Mouse (Mus musculus) erythroblast, embryonic 14.5 days (primary cell): ENCODE measurements at regions not wholly inside any gene's neighbourhood (a gene's known extent, or its start where the extent isn't known, plus 50 kb on each side); places are given as distances from the start of the nearest gene placed in this dataset.

Experiments used
- H3K27me3 ChIP-seq: 2 replicates; pipeline ENCODE4 v1.6.1; 2012; ENCODE audit warnings: inconsistent platforms; ENCODE audit not compliant: control insufficient read depth
- H3K36me3 ChIP-seq: 2 replicates; pipeline ENCODE4 v1.6.1; 2012; ENCODE audit warnings: mild to moderate bottlenecking, inconsistent platforms; ENCODE audit not compliant: control insufficient read depth
- H3K4me1 ChIP-seq: 2 replicates; pipeline ENCODE4 v1.6.1; 2012; ENCODE audit warnings: inconsistent platforms; ENCODE audit not compliant: control insufficient read depth
- H3K4me3 ChIP-seq: replicated peaks from 2 replicates; pipeline ENCODE3; 2012; ENCODE audit warnings: moderate library complexity, mild to moderate bottlenecking, inconsistent platforms
- H3K9me3 ChIP-seq: 2 replicates; pipeline ENCODE4 v1.6.1; 2012; ENCODE audit warnings: low read length, inconsistent platforms, mixed read lengths; ENCODE audit not compliant: control insufficient read depth
- GATA1 ChIP-seq: IDR thresholded peaks from 2 replicates; pipeline ENCODE4 v1.6.1; 2012; ENCODE audit warnings: low read length, inconsistent platforms, mixed read lengths
- TAL1 ChIP-seq: IDR thresholded peaks from 3 replicates; pipeline ENCODE4 v1.6.1; 2012; ENCODE audit warnings: low read length, inconsistent platforms, mixed read lengths

DNA sequence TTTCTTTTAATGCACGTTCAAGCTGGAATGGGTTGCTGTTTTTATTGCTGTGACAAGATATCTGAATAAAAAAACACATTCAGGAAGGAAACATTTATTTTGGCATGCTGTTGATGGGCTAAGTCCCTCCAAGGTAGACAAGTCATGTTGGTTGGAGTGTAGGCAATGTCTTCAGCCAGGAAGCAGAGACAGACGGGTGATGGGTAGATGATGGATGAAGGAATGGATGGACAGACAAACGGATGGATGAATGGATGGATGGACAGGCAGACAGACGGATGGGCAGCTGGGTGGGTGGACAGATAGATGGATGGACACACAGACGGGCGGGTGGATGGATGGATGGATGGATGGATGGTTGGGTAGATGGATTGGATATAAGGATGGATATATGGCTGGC lies 380.7 kb downstream of the Cbln4 start:
- Histone ChIP-seq H3K4me3 (no peak overlapping the region), H3K36me3 (no peaks in the 10 kb centered on the region), H3K9me3 (peaks cover 10% of the 10 kb centered on the region), H3K4me1 (no peaks in the 10 kb centered on the region), H3K27me3 (no peaks in the 10 kb centered on the region)
- TF ChIP-seq GATA1 (no peak), TAL1 (no peak)

DNA sequence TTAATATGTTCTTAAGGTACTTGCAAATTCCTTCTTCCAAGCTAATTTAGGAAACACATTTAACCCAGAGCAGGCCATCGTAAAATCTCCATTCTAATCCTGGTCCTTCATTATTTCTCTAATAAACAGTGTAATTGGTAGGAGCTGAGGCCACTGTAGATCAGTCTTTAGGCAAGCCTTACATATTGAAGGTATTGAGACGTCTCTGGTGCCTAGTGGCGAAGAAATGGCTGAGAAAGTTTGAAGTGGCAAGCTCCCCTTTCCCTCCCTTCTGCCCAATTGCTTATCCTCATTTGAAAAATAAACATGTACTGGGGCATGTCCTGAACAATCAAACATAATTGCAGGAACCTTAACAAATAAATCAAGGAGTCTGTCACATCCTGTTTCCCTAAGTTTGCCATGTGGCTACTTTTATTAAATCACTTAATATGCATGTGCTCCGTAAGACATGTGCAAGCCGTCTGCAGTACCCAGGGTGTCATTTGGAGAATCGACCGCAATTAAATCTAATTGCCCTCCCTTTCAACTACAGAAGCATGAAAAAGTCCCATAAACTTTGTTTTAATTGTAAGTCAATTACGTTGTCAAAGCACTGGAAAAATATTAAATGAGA lies 381.3 kb downstream of the Cbln4 start:
- TF ChIP-seq GATA1 (no peak), TAL1 (no peak)
- H3K27me3 ChIP-seq, result no peaks in the 10 kb centered on the region
- no peaks in the 10 kb centered on the region for H3K4me1 ChIP-seq
- no peaks in the 10 kb centered on the region for H3K36me3 ChIP-seq
- H3K9me3 ChIP-seq, result peaks cover 8% of the 10 kb centered on the region
- no peak overlapping the region for H3K4me3 ChIP-seq

DNA sequence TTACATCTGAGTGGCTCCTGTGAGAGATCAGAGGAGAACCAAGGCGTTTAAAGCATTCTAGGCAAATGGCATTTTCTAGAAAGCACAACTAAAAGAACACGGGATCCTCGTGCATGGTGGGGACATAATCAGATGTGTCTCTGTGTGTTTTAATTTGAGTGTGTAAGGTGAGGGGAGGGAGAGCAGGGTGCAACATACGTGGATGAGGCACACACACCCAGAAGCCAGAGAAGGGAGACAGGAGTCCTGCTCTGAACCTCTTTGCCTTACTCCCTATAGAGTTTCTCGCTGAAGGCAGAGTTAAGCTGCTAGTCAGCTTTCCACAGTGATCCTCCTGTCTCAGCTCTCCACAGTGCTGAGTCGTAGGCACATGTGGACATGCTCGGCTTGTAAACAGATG lies 386.1 kb downstream of the Cbln4 start:
- Histone ChIP-seq H3K27me3 (no peaks in the 10 kb centered on the region), H3K4me1 (no peaks in the 10 kb centered on the region), H3K4me3 (no peak overlapping the region), H3K9me3 (no peaks in the 10 kb centered on the region), H3K36me3 (no peaks in the 10 kb centered on the region)
- no peak for TF ChIP-seq GATA1
- TF ChIP-seq TAL1, result no peak

DNA sequence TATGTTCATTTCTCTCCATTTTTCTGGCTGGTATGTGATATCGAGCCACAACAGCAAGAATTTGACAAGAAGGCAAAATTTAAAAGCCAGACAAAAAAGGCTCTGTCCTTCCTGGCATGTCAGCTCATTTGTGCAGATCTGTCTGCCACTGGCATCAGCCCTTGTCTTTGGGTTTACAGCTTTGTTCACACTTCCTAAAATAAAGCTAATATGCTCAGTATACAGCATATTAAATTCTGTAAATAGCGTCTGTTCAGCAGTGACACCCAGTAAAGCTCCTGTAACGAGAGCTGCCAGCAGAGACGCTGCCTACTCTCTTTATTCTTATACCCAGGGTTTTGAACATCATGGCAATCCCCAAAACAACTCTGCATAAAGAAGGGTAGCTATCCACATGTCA lies 401.5 kb downstream of the Cbln4 start:
- Histone ChIP-seq H3K4me1 (no peaks in the 10 kb centered on the region), H3K4me3 (no peak overlapping the region), H3K27me3 (no peaks in the 10 kb centered on the region), H3K36me3 (no peaks in the 10 kb centered on the region), H3K9me3 (peaks cover 20% of the 10 kb centered on the region)
- TF ChIP-seq GATA1, result no peak
- TF ChIP-seq TAL1, result no peak

DNA sequence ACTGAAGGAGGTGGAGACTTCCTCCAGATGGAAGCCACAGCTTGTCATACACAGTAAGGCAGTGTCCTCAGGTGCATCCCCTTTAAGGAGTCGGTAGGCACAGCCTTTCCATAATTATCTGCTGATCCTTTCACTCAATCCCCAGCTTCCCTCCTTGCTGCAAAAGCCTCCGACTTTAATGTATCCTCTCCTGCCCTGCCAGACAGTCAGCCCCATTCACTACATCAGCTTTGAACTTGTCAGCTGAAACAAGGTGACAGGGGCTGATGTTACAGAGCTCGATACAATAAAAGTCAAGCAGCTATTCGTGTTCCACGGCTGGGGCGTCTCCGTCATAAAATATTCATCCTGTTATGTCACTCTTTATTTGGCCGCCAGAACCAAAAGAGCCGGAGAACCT lies 402.8 kb downstream of the Cbln4 start:
- Histone ChIP-seq H3K36me3 (no peaks in the 10 kb centered on the region), H3K4me1 (no peaks in the 10 kb centered on the region), H3K9me3 (peaks cover 20% of the 10 kb centered on the region), H3K27me3 (no peaks in the 10 kb centered on the region), H3K4me3 (no peak overlapping the region)
- no peak for TF ChIP-seq GATA1
- TF ChIP-seq TAL1, result no peak

DNA sequence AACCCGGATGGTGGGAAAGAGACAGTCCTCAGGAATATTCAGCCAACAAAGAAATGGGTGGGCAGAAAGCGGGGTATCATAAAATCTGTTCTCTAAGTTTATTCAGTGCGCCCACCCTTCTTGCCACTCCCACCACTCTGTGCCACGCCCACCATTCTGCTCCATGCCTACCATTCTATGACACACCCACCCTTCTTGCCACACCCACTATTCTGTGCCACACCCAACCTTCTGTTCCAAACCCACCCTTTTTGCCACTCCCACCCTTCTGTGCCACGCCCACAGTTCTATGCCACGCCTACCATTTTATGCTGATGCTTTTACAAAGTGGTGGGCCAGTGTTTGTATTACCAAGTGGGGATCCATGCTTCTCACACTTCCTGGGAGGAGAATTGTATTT lies 404.3 kb downstream of the Cbln4 start:
- no peaks in the 10 kb centered on the region for H3K36me3 ChIP-seq
- no peak for TF ChIP-seq TAL1
- TF ChIP-seq GATA1, result no peak
- H3K4me3 ChIP-seq, result no peak overlapping the region
- peaks cover 16% of the 10 kb centered on the region for H3K9me3 ChIP-seq
- H3K27me3 ChIP-seq, result no peaks in the 10 kb centered on the region
- no peaks in the 10 kb centered on the region for H3K4me1 ChIP-seq

DNA sequence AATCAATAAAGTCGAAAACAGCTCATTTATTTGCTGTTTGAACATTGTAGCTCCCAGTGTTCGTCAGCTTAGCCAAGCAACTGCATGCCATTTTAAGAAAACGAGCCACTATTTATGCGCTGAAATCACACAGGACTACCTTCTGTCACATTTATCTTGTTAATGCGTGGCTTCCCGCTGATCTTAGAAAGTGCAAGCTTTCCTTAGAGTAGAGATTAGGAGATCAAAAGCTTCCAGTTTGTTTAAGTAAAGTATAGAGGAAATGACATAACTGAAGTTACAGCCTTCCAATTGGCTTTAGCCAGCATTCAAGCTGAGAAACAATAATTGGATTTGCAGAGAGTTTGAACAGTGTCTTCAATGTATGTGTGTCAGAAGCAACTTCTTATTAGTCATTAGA lies 406.4 kb downstream of the Cbln4 start:
- peaks cover 14% of the 10 kb centered on the region for H3K9me3 ChIP-seq
- no peak for TF ChIP-seq TAL1
- TF ChIP-seq GATA1, result no peak
- no peaks in the 10 kb centered on the region for H3K27me3 ChIP-seq
- no peaks in the 10 kb centered on the region for H3K4me1 ChIP-seq
- no peak overlapping the region for H3K4me3 ChIP-seq
- H3K36me3 ChIP-seq, result no peaks in the 10 kb centered on the region

DNA sequence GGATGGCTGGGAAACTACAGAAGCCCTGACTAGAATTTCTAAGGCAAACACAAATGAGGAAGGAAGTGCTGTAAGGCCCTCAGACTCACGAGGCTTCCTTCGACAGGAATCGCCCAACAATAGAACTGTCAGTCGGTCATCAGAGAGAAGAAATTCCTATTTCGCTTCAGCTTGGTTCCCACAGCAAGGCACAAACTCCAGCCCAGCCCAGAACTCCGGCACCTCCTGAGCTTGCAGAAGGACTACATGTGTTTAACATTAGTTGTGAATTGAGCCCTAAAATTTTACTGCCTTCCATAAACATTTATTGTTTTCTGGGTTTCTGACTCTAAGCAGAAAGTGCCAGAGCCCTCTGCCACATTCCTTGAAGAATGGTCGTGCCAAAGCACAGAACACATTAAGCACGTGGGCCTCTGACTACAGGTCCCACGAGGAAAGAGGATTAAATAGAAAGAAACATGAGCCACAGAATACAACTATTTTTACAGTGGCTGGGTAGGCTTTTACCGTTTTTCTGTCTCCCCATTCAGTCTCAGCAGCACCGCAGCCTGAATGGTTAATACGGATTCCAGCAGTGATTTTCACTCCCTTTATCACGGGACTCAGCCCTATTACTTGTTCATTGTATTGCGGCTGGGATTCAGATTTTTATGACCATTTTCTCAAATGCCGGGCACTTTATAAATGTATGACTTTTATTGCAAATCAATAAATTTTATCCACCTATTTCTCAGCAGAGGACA lies 409.7 kb downstream of the Cbln4 start:
- H3K9me3 ChIP-seq, result peaks cover under 1% of the 10 kb centered on the region

DNA sequence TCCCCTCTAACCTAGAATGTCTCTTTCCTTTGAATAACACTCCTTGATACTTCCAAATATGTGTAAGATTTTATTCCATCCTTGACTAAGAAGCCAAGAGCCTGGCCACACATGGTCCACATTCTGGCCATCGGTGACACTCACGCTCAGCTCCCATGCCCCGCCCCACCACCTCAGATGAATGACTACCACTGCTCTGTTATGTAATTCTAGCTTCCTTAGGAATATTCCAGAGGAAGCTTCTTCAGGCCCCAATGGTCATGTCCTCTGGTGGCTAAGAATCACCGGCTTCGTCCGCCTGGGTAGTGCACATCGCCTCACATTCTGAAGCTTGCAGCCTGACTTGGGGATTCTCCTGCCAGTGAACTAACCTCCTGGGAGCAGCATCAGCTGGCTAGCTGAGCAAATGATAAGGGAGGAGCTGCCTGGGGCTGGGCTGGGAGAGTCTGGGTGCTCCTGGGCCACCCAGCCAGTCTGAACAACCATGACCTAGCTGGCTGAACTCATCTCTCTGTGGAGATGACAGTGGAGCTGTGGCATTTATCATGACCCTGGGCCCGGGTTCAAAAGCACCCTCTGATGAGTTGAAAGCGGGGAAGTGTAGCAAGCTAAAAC lies 413.1 kb downstream of the Cbln4 start:
- Histone ChIP-seq H3K36me3 (no peaks in the 10 kb centered on the region), H3K27me3 (no peaks in the 10 kb centered on the region), H3K9me3 (no peaks in the 10 kb centered on the region), H3K4me1 (no peaks in the 10 kb centered on the region), H3K4me3 (no peak overlapping the region)
- no peak for TF ChIP-seq GATA1

More for the DNA sequence above, 409.7 kb downstream of the Cbln4 start:
- no peaks in the 10 kb centered on the region for H3K27me3 ChIP-seq
- no peaks in the 10 kb centered on the region for H3K4me1 ChIP-seq
- no peak overlapping the region for H3K4me3 ChIP-seq
- TF ChIP-seq TAL1 (no peak), GATA1 (no peak)
- no peaks in the 10 kb centered on the region for H3K36me3 ChIP-seq
